Mouse (Mus musculus) fibroblast of lung, adult 2 months (primary cell): Measurements from ENCODE around the gene Adcy2.

Source experiments
- DNase-seq: peaks from one replicate; pipeline ENCODE4 v3.0.0-alpha.2; 2011; ENCODE audit warnings: low read depth

Gene Adcy2

DNA sequence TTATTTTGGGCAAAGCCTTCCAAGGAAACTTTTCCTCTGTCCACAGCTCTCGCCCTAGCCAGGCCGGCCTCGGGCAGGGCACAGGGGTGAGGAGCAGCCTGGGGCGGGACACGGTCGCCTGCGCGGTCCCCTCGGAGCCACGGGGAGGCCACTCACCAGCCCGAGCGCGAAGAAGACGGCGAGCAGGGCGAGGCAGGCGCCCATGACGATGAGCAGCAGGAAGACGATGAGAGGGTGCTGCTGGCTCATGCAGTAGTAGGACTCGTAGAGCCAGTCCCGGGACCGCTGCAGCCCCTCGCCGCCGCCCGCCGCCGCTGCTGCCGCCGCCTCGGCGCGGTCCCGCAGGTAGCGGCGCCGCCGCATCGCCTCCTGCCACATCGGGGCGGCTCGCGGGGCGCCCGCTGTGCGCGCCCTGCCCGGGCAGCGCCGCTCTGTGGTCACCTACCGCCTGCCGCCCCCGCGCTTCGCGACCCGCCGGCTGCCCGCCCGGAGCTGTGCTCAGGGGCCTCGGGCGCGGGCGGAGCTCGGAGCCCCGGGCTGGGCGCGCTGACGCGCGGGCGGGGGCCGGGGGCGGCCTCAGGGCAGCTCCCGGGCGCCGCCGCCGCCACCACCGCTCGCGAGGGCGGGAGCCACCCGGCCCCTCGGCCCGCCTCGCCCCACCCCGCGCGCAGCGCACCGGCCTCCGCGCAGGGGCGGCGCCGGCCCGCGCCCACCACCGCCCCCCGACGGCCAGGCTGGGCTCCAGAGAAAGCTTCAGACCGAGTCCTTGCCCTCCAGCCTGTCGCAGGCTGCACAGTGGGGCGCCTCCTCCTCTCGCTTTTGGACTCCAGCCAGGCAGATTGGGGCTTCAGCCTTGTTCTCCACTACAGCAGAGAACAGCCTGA lies at the start of gene Adcy2:
Gene Adcy2 (minus strand): TSS at position 624 of the 884 bp plus-strand sequence.
- DNase-seq: no peak

DNA sequence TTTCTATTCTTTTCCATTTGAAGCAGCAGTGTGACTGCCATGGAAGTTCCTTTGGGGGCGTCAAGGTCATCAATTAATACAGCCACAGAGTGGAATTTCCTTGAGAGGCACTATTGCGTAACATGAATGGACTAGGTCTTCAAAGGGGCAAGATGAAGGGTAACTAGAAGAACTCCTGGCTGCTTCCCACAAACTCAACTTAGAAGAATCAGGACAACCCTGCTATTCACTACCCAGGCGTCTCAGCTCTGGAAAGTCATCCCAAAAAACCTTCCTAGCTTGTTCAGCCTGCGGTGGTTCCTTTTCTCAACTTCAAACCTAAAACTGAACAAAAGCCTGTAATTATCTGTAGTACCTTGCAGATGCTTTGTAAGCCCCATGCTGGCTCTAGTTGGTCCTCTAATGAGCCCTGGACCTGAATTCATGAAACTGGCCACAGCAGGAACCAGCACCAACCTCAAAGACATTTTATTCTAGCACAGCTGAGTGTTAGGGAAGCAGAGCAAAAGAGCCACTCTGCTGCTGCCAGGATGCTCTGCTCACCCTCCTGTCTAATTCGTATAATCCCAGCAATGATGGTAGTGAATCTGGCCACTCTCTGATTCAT lies 37.8 kb upstream of the Adcy2 start:
- DNase-seq: no peak

- DNase-seq: no peak
These were observed 35.3 kb upstream of the Adcy2 start for GRCm38 (mm10) chr13:69034621-69035020.

- DNase-seq: no peak
These were observed 34.2 kb upstream of the Adcy2 start for GRCm38 (mm10) chr13:69033532-69033931.

DNA sequence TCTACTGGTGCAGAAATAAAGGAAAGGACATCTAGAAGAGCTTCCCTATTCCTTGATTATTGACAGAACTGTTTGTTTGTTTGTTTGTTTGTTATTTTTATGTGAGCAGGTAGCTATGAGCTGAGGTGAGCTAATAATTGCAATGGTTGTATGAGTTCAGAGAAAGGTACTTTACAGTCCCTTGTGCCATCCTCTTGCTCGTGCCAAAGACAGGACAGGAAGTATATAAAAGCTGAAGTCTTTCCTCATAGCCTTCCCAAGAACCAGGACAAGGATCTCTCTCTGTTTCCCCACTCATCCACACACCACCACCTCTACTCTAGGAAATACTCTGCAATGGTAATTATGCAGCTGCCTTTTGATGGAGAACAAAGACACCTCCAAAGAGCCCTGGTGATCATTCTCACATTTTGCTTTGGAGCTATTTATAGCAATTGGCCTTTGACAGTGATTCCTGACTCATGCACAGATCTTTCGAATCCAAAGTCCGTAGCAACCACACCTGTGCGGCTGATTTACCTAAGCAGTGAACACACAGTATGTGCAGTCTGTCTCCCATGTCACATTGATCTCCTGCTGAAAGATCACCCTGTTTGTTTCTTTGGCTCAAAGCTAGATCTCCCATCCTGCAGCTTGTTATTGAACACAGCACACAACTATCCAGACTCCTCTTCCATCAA lies 29.9 kb upstream of the Adcy2 start:
- no peak for DNase-seq

GRCm38 (mm10) chr13:69024964-69025363 lies 25.6 kb upstream of the Adcy2 start:
- DNase-seq: no peak

- no peak for DNase-seq
These were observed 23.9 kb upstream of the Adcy2 start for GRCm38 (mm10) chr13:69023239-69023638.

DNA sequence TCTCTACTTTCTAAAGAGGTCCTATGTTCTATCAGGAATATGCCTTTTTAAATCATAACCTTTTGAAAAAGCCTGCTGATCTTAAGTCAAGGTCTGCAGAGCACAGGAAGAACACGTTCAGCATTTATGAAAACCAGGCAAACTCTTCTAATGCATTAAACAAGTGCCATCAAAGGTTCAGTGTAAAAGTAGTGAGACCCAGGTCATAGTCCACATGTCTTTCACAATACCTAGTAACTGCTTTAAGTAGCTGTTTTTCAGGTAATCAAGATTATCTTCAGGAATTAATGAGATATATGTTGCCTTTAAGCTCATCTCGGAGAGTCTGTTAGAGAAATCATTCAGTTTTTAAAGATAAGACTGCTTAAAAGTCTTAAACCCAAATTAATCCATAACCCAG lies 21.2 kb upstream of the Adcy2 start:
- DNase-seq: no peak

DNA sequence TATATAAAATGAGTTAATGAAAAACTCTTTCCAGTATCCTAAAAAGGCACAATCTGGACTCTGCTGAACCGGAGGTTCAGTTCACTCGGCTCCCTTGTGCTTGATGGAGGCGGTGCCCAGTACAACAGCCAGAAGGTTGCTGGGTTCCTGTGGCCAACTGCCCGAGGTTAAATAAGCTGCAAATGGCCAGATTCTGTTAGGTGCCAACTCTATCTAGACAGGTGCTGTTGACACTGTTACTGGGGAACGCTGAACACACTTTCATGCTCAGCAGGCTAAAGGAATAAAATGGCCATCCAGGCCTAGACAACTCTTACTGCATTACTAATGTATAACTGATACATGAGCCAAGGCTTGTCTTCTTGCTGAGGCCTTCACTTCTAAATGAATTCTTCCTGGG lies 7.6 kb upstream of the Adcy2 start:
- no peak for DNase-seq

DNA sequence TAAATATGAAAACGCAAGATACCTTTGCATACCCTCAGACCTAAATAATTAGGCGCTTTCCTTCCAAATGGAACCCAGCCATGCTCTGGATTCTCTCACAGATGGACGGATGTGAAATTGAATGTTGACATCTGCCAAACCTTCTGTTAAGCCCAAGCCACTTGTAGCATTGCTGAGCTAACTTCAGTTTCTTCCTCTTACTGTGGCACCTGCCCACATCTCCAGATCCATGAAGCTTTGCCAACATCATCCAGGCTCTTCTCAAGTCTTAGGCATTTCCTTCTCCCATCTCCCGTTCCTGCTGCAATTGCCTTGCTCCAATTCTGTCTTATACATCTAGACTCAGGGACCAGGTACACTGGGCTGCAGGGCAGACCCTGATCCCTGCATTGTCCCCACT lies 6.8 kb upstream of the Adcy2 start:
- no peak for DNase-seq

DNA sequence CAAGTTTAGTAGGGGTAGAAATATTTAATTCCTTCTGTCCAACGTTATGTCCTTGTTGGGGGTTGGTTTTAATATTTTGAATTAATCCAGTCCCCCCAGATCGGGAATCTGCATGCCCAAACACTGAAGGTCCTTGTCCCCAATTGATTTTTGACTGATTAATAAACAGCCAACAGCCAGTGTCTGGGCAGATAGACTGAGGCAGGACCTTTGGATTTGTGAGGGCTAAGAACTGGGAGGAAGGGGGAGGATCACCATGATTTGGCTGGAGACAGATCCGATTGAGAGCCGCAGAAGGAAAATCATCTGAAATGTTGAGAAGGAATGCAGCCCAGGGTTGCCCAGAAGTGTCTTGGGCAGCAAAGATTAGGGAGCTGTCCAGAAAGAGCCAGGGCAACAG lies 5.1 kb upstream of the Adcy2 start:
- DNase-seq: no peak

- DNase-seq: no peak
These were observed 3.3 kb upstream of the Adcy2 start for GRCm38 (mm10) chr13:69002631-69003030.

DNA sequence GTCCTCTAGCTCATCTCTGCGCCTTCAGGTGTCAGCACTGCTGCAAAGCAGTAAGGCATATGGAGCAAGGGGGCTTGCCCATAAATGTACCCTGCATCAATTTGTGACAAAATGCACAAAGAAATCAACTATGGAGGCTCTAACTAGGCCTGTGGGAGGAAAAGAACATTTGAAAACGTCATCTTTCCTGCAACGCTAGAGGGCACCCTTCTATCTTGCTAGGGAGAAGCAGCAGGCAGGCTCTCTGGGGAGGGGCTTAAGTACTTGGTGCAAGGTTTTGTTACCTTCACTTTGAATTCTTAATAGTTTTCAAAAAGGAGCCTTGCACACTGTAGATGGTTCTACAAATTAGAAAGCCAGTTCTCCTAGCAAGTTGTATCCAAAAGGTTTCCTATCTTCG lies 2.8 kb upstream of the Adcy2 start:
- no peak for DNase-seq

DNA sequence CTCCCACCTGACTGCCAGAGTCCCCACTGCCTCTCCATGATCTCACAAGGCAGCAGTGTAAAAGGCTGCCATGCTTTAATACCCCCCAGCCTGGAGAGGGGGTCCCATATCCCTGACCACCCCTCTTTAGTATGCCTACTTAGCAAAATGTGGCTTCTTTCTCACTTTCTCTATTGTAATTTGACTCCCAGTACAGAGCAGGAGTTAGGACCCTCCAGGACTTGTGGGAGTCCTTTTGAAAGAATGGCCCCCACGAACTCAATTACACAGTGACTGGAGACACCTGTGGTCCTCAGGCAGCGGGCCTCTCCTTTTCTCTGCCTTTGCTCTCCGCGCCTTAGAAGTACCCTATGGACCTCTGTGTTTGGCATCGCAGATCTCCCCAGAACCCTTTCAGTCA lies 485 bp upstream of the Adcy2 start:
- DNase-seq: no peak

- no peak for DNase-seq
These were observed 803 bp downstream of the Adcy2 start for GRCm38 (mm10) chr13:68998558-68998917.

DNA sequence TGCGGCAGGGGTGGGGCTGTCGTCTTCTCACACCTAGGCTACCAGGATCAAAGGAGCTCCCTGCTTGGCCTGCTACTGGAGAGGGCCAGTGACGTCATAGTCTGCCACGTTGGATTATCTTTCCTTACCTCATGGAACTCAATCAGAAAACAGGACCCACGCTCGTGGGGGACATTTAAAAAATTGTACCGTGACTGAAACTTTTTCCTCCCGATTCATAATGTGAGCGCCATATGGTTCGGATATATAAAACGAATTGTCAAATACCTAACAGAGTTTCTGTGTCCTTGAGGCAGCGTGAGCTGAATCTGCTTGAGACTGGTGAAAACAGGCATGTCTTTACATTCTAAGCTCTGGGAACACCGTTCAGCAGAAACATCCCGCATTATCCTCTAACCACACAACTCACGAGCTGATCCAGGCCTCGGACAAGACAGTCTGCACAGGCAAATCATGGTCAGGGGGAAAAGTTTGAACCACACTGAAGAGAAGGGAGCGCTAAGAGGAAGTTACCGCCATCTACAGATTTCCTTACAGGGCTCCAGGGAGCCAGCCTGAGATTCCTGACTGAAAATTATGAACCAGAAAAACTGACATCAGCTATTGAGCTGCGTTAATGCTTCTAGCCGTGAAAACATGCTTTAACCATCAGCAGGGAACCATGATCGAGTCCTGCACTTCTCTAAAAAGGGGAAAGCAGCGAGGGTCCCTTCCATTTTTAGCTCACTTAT lies 1.4 kb downstream of the Adcy2 start:
- no peak for DNase-seq

DNA sequence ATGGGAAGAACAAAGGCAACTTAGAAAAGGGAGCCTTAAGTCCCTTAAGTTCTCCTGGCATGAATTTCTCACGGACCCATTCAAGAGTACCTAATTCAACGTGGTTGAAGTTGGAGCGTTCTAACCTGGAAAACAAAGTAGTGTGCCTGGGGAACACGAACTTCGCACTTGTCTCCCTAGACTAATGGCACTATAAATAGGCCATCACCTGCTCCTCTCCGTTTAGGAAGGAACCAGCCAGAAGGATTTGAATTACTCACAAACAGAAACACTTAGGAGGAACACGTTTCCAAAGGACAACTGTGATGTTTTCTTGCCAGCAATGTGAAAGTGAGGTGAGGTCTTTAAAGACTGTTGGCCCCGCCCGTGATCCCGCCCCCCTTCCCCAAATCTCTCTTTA lies 2.0 kb downstream of the Adcy2 start:
- no peak for DNase-seq

GRCm38 (mm10) chr13:68996661-68997060 lies 2.7 kb downstream of the Adcy2 start:
- no peak for DNase-seq

DNA sequence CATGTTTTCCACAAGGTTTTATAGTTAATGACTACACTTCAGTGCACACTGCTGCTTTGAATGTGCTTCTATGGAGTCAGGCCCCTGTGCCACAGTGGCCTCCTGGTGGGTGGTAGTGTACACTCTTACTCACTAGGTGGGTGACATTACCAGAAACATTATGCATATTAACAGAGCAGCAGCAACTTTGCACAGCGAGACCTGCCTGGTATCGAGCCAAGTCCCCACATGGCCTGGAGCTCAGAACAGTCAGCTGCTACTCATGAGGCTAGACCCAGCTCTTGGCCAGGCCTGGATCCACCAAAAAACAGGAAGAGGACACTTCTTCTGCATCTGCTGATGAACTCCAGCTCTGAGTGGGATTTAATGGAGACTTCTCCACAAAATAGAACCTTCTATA lies 13.6 kb downstream of the Adcy2 start:
- no peak for DNase-seq

- no peak for DNase-seq
These were observed 15.3 kb downstream of the Adcy2 start for GRCm38 (mm10) chr13:68984000-68984399.

GRCm38 (mm10) chr13:68981048-68981447 lies 18.3 kb downstream of the Adcy2 start:
- no peak for DNase-seq

DNA sequence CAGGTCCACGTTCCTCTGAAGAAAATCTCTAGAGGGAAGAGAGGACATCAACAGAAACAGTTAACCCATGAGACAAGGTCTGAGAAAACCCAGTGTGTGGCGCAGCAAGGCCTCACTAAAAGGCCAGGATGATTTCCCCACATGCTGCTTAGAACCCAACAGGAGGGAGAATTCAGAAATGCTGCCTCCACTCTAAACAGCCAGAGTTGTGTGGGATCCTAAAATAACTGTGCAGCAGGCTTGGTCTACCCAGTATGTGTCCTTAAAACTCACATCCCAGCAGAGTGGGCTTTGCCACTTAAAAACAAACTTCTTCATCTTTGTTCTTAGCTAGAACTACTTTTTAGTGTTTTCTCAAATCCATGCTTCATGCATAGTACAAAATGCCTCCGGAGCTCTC lies 26.2 kb downstream of the Adcy2 start:
- DNase-seq: no peak

DNA sequence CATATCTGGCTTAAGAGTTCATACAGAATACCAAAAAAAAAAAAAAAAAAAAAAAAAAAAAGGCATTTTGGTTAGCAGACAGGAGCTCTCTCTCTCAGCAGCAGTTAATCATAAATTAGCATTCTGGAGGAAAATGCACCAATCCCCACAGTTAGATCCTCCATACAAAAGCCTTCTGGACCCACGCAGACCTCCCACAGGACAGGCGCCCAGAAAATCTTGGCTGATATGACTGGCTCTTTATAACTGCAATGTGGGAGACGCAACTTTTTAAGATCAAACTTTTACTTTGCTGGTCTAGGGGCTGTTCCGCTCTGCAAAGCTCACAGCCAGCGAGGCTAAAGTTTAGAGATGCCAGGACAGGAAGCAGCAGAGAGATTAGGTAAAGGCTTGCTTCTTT lies 37.8 kb downstream of the Adcy2 start:
- no peak for DNase-seq
